26 mouse cellular contexts compared by ENCODE assay signal in the genomic region with DNA sequence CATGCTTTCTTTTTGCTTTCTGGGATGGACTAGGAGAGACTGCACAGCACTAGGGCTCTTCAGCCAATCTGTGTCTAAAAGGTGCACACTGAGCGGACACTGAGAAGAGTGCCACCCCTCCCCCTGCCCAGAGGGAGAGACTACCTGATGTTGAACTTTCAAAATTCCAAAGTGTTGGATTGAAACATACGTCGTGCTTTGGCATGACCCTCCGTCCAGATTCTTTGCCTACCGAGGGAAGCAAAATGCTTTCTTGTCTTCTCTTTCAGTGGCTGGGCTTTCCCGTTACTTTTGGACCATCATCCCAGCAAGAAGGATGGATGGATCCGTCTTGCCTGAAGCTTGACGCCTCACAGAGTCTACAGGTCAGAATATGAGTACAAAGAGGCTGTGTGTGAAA. TPM values are rescaled to one million over a fixed set of nuclear protein-coding genes. Genes with fewer than 3 reads are reported as not detected.
DNase-seq lines count a peak whose midpoint lies in the region; ATAC-seq lines count a peak whose summit lies in the region.
"Had no signal": no experiment of that assay in that cellular context is flagged by ENCODE, and none has a peak within 500 bp of the region (broad histone marks: within the 10 kb centered on the region; RNA-seq: fewer than 3 reads in every experiment).

No protein-coding gene starts in this region.

- no peaks in the 10 kb centered on the region for H3K9me3 ChIP-seq in hindbrain, embryonic 10.5 days
- H3K9me3 ChIP-seq in hindbrain, embryonic 13.5 days: no peaks in the 10 kb centered on the region
- H3K9me3 ChIP-seq in neural tube, embryonic 13.5 days: no peaks in the 10 kb centered on the region
- H3K9me3 ChIP-seq: embryonic facial prominence, embryonic 12.5 days; embryonic facial prominence, embryonic 15.5 days; heart, embryonic 10.5 days; heart, embryonic 13.5 days; hindbrain, embryonic 12.5 days; intestine, embryonic 15.5 days had no signal

- H3K27me3 ChIP-seq in hindbrain, embryonic 10.5 days (ENCODE audit: insufficient read depth, poor library complexity, severe bottlenecking): peaks cover 25% of the 10 kb centered on the region
- peaks cover 7% of the 10 kb centered on the region; the same call in 1 of the 2 replicates for H3K27me3 ChIP-seq in hindbrain, embryonic 13.5 days
- H3K27me3 ChIP-seq in neural tube, embryonic 13.5 days: peaks cover 4% of the 10 kb centered on the region; the same call in 1 of the 2 replicates
- H3K27me3 ChIP-seq: intestine, embryonic 15.5 days had no signal

- no peak overlapping the region for H3K9ac ChIP-seq in hindbrain, embryonic 13.5 days
- H3K9ac ChIP-seq in neural tube, embryonic 13.5 days: no peak overlapping the region
- H3K9ac ChIP-seq: embryonic facial prominence, embryonic 12.5 days; embryonic facial prominence, embryonic 15.5 days; forebrain, postnatal 0 days; heart, embryonic 13.5 days; hindbrain, embryonic 12.5 days; intestine, embryonic 15.5 days had no signal

- no peaks in the 10 kb centered on the region for H3K36me3 ChIP-seq in hindbrain, embryonic 10.5 days
- no peaks in the 10 kb centered on the region for H3K36me3 ChIP-seq in hindbrain, embryonic 13.5 days
- no peaks in the 10 kb centered on the region for H3K36me3 ChIP-seq in neural tube, embryonic 13.5 days
- H3K36me3 ChIP-seq: embryonic facial prominence, embryonic 12.5 days; embryonic facial prominence, embryonic 15.5 days; heart, embryonic 10.5 days; heart, embryonic 13.5 days; hindbrain, embryonic 12.5 days; intestine, embryonic 15.5 days had no signal

- DNase-seq in hindbrain, embryonic 10.5 days (ENCODE audit: low spot score): no peak
- no peak for DNase-seq in neural tube, embryonic 10.5 days (ENCODE audit: extremely low spot score, low spot score)
- peak; percentile 63 for DNase-seq in ZHBTc4 (ENCODE audit: low read depth, low spot score)
- no peak for DNase-seq in thymus, postnatal 14 days
- DNase-seq: adrenal gland, adult 2 months; adrenal gland, postnatal 14 days; cerebellum, adult 11 months; cerebellum, adult 2 months; cerebellum, adult 9-11 months; cerebellum, postnatal 25 days; forebrain, postnatal 0 days; gastrocnemius, postnatal 25 days; heart, adult 2 months; heart, postnatal 14 days; heart, postnatal 4 days had no signal

- no peak overlapping the region for H3K4me3 ChIP-seq in hindbrain, embryonic 10.5 days
- no peak overlapping the region for H3K4me3 ChIP-seq in hindbrain, embryonic 13.5 days
- no peak overlapping the region for H3K4me3 ChIP-seq in neural tube, embryonic 13.5 days
- H3K4me3 ChIP-seq: embryonic facial prominence, embryonic 12.5 days; embryonic facial prominence, embryonic 15.5 days; heart, adult 2 months; heart, embryonic 10.5 days; heart, embryonic 13.5 days; hindbrain, embryonic 12.5 days; intestine, embryonic 15.5 days had no signal

- H3K4me1 ChIP-seq in hindbrain, embryonic 10.5 days (replicated peaks): peaks cover 28% of the 10 kb centered on the region
- H3K4me1 ChIP-seq in hindbrain, embryonic 13.5 days (replicated peaks): peaks cover 12% of the 10 kb centered on the region
- H3K4me1 ChIP-seq in neural tube, embryonic 13.5 days (replicated peaks): peaks cover 13% of the 10 kb centered on the region
- H3K4me1 ChIP-seq: embryonic facial prominence, embryonic 12.5 days; embryonic facial prominence, embryonic 15.5 days; heart, embryonic 10.5 days; heart, embryonic 13.5 days had no signal

- H3K27ac ChIP-seq in hindbrain, embryonic 10.5 days: peak overlapping the region; percentile 36; the same call in 1 of the 2 replicates
- H3K27ac ChIP-seq in hindbrain, embryonic 13.5 days: no peak overlapping the region
- H3K27ac ChIP-seq in neural tube, embryonic 13.5 days (replicated peaks): no peak overlapping the region
- H3K27ac ChIP-seq: embryonic facial prominence, embryonic 12.5 days; embryonic facial prominence, embryonic 15.5 days; heart, adult 2 months; heart, embryonic 10.5 days; heart, embryonic 13.5 days; hindbrain, embryonic 12.5 days; intestine, embryonic 15.5 days had no signal

- 69% methylated on average over 8 of the region's 8 CpGs for WGBS in hindbrain, embryonic 10.5 days
- 75% methylated on average over 8 of the region's 8 CpGs for WGBS in hindbrain, embryonic 13.5 days
- 74% methylated on average over 8 of the region's 8 CpGs for WGBS in neural tube, embryonic 13.5 days

- no peak for ATAC-seq in hindbrain, embryonic 13.5 days (ENCODE audit: low FRiP score)
- peak; percentile 43; the same call in 1 of the 2 replicates for ATAC-seq in neural tube, embryonic 13.5 days (ENCODE audit: low read depth)

- H3K4me2 ChIP-seq in hindbrain, embryonic 13.5 days: no peak overlapping the region
- no peak overlapping the region for H3K4me2 ChIP-seq in neural tube, embryonic 13.5 days
- H3K4me2 ChIP-seq: embryonic facial prominence, embryonic 12.5 days; embryonic facial prominence, embryonic 15.5 days; heart, embryonic 13.5 days; hindbrain, embryonic 12.5 days; intestine, embryonic 15.5 days had no signal

RNA-seq across cellular contexts. Expression of a gene that starts 23.5 kb away (rescaled TPM):
- polyA plus RNA-seq in hindbrain, embryonic 10.5 days (2016; fragmentation: Nextera tagmentation; extraction: Ambion mirVana): 0.89 and 0.95 TPM in 2 replicates
- polyA plus RNA-seq in hindbrain, embryonic 13.5 days (2015; fragmentation: Nextera tagmentation; extraction: Ambion mirVana): 0.44 and 0.91 TPM in 2 replicates
- polyA plus RNA-seq in neural tube, embryonic 13.5 days (2015; fragmentation: Nextera tagmentation; extraction: Ambion mirVana): 0.39 and 0.84 TPM in 2 replicates
- polyA plus RNA-seq: heart, embryonic 16.5 days had no signal

RNA-seq across cellular contexts. Expression of a gene that starts 35.9 kb away (rescaled TPM):
- polyA plus RNA-seq in hindbrain, embryonic 10.5 days (2016; fragmentation: Nextera tagmentation; extraction: Ambion mirVana): 2.3 and 4.6 TPM in 2 replicates
- 3.8 and 4.1 TPM in 2 replicates for polyA plus RNA-seq in hindbrain, embryonic 13.5 days (2015; fragmentation: Nextera tagmentation; extraction: Ambion mirVana)
- 1.9 and 2.6 TPM in 2 replicates for polyA plus RNA-seq in neural tube, embryonic 13.5 days (2015; fragmentation: Nextera tagmentation; extraction: Ambion mirVana)

RNA-seq across cellular contexts. Expression of a gene that starts 56.3 kb away (rescaled TPM):
- 0.84 and 1.2 TPM in 2 replicates for polyA plus RNA-seq in hindbrain, embryonic 10.5 days (2016; fragmentation: Nextera tagmentation; extraction: Ambion mirVana)
- 0.06 and 0.13 TPM in 2 replicates for polyA plus RNA-seq in hindbrain, embryonic 13.5 days (2015; fragmentation: Nextera tagmentation; extraction: Ambion mirVana)
- polyA plus RNA-seq in neural tube, embryonic 13.5 days (2015; fragmentation: Nextera tagmentation; extraction: Ambion mirVana): not detected in 2 replicates
- polyA plus RNA-seq: embryonic facial prominence, embryonic 12.5 days; forebrain, embryonic 14.5 days; forebrain, postnatal 0 days; gonadal fat pad, adult 2 months; heart, embryonic 13.5 days; hindbrain, embryonic 12.5 days had no signal
